Mouse (Mus musculus) hindbrain, embryonic 14.5 days (tissue): ENCODE measurements around the gene Rbms3. TPM values are rescaled to one million over a fixed set of nuclear protein-coding genes. Genes with fewer than 3 reads are reported as not detected.

Experiments
- ATAC-seq: fragments of 200-750 bp; cut with Nextera tagmentation; 2 replicates; pipeline ENCODE4 v1.8.0; 2017; ENCODE audit warnings: moderate number of reproducible peaks, mild to moderate bottlenecking, moderate TSS enrichment, moderate library complexity; ENCODE audit not compliant: low FRiP score
- DNase-seq: peaks from one replicate; pipeline ENCODE4 v3.0.0-alpha.2; 2015; ENCODE audit warnings: low spot score
- H3K27ac ChIP-seq: fragments of 300-500 bp; sonication (generic); 2 replicates; pipeline ENCODE4 v1.5.1; 2014; ENCODE audit warnings: mild to moderate bottlenecking, moderate library complexity
- H3K27me3 ChIP-seq: fragments of 300-500 bp; sonication (generic); 2 replicates; pipeline ENCODE4 v1.6.1; 2014; ENCODE audit warnings: mild to moderate bottlenecking, low read length, mixed read lengths; ENCODE audit not compliant: control insufficient read depth, insufficient read depth
- H3K36me3 ChIP-seq: fragments of 300-500 bp; sonication (generic); replicated peaks from 2 replicates; pipeline ENCODE4 v1.6.1; 2014; ENCODE audit not compliant: control insufficient read depth, insufficient read depth
- H3K4me1 ChIP-seq: fragments of 300-500 bp; sonication (generic); replicated peaks from 2 replicates; pipeline ENCODE4 v1.6.1; 2014; ENCODE audit warnings: antibody characterized with exemption, low read length, mixed read lengths; ENCODE audit not compliant: control insufficient read depth, insufficient read depth
- H3K4me2 ChIP-seq: fragments of 300-500 bp; sonication (generic); replicated peaks from 2 replicates; pipeline ENCODE4 v1.6.1; 2014; ENCODE audit warnings: mild to moderate bottlenecking, moderate library complexity
- H3K4me3 ChIP-seq: fragments of 300-500 bp; sonication (generic); replicated peaks from 2 replicates; pipeline ENCODE4 v1.5.1; 2014; ENCODE audit warnings: mild to moderate bottlenecking, low read length
- H3K9ac ChIP-seq: fragments of 300-500 bp; sonication (generic); 2 replicates; pipeline ENCODE4 v1.6.1; 2014
- H3K9me3 ChIP-seq: fragments of 300-500 bp; sonication (generic); 2 replicates; pipeline ENCODE4 v1.6.1; 2016; ENCODE audit warnings: low read length; ENCODE audit not compliant: control insufficient read depth
- WGBS: fragments of 180-500 bp; shearing (Covaris S2); extraction: QIAGEN DNeasy Blood & Tissue Kit; methylation state at CpG from one replicate; pipeline ENCODE4 v1.1.7; 2014; 5-methylcytosine and 5-hydroxymethylcytosine counted together
- polyA plus RNA-seq: library from polyadenylated mRNA; unstranded; fragments of >200 nt; fragmentation: Nextera tagmentation; extraction: Ambion mirVana; gene quantifications from 2 replicates; pipeline ENCODE4 v1.2.1, GENCODE M21; 2014

Gene Rbms3
- polyA plus RNA-seq, 1 experiment from 2014 or later, result 83.7 TPM

GRCm38 (mm10) chr9:116821601-116822000 is 808.1 kb downstream of the Rbms3 start:
- no peaks in the 10 kb centered on the region for H3K9me3 ChIP-seq
- DNase-seq (no peak), ATAC-seq (no peak)
- no peak overlapping the region for H3K27ac ChIP-seq
- no peak overlapping the region for H3K4me3 ChIP-seq
- 94% methylated on average over 7 of the region's 7 CpGs for WGBS
- no peaks in the 10 kb centered on the region for H3K27me3 ChIP-seq
- no peak overlapping the region for H3K4me2 ChIP-seq
- H3K36me3 ChIP-seq, result no peaks in the 10 kb centered on the region
- no peaks in the 10 kb centered on the region for H3K4me1 ChIP-seq
- H3K9ac ChIP-seq, result no peak overlapping the region

- 73% methylated on average over 1 of the region's 1 CpGs for WGBS
These were observed 812.5 kb downstream of the Rbms3 start for GRCm38 (mm10) chr9:116817196-116817595.

GRCm38 (mm10) chr9:116814495-116815094 is 815.1 kb downstream of the Rbms3 start:
- Histone ChIP-seq H3K4me3 (no peak overlapping the region), H3K27me3 (no peaks in the 10 kb centered on the region), H3K4me2 (no peak overlapping the region), H3K4me1 (peaks cover 13% of the 10 kb centered on the region), H3K9me3 (no peaks in the 10 kb centered on the region), H3K9ac (no peak overlapping the region), H3K27ac (peak overlapping the region; percentile 26; the same call in 1 of the 2 replicates), H3K36me3 (no peaks in the 10 kb centered on the region)
- WGBS, result 71% methylated on average over 10 of the region's 10 CpGs
- ATAC-seq (no peak), DNase-seq (no peak)

More at GRCm38 (mm10) chr9:116817196-116817595, 812.5 kb downstream of the Rbms3 start:
- H3K27me3 ChIP-seq, result no peaks in the 10 kb centered on the region
- H3K36me3 ChIP-seq, result no peaks in the 10 kb centered on the region
- no peaks in the 10 kb centered on the region for H3K9me3 ChIP-seq
- peaks cover 13% of the 10 kb centered on the region for H3K4me1 ChIP-seq
- DNase-seq (no peak), ATAC-seq (no peak)
- H3K4me2 ChIP-seq, result no peak overlapping the region
- no peak overlapping the region for H3K9ac ChIP-seq
- H3K27ac ChIP-seq, result no peak overlapping the region
- H3K4me3 ChIP-seq, result no peak overlapping the region

GRCm38 (mm10) chr9:116813396-116813795 is 816.3 kb downstream of the Rbms3 start:
- no peak for ATAC-seq
- peak overlapping the region; percentile 56 for H3K27ac ChIP-seq
- 70% methylated on average over 2 of the region's 2 CpGs for WGBS

GRCm38 (mm10) chr9:116809260-116809659 is 820.5 kb downstream of the Rbms3 start:
- H3K27me3 ChIP-seq, result no peaks in the 10 kb centered on the region
- H3K4me3 ChIP-seq, result no peak overlapping the region
- no peak overlapping the region for H3K4me2 ChIP-seq
- 70% methylated on average over 5 of the region's 5 CpGs for WGBS
- no peak overlapping the region for H3K9ac ChIP-seq
- H3K9me3 ChIP-seq, result no peaks in the 10 kb centered on the region
- H3K36me3 ChIP-seq, result no peaks in the 10 kb centered on the region
- H3K27ac ChIP-seq, result no peak overlapping the region
- no peak for DNase-seq
- ATAC-seq, result 0 out of 2 replicates have a peak, but pooled peaks have one; percentile 55
- peaks cover 27% of the 10 kb centered on the region for H3K4me1 ChIP-seq

More at GRCm38 (mm10) chr9:116813396-116813795, 816.3 kb downstream of the Rbms3 start:
- no peaks in the 10 kb centered on the region for H3K27me3 ChIP-seq
- no peak overlapping the region for H3K4me3 ChIP-seq
- H3K4me1 ChIP-seq, result peaks cover 14% of the 10 kb centered on the region
- no peaks in the 10 kb centered on the region for H3K36me3 ChIP-seq
- no peak overlapping the region for H3K4me2 ChIP-seq
- DNase-seq, result no peak
- H3K9me3 ChIP-seq, result no peaks in the 10 kb centered on the region
- no peak overlapping the region for H3K9ac ChIP-seq

- Histone ChIP-seq H3K4me3 (no peak overlapping the region), H3K4me1 (peaks cover 19% of the 10 kb centered on the region), H3K27ac (no peak overlapping the region), H3K9me3 (no peaks in the 10 kb centered on the region), H3K27me3 (no peaks in the 10 kb centered on the region), H3K9ac (no peak overlapping the region), H3K36me3 (no peaks in the 10 kb centered on the region), H3K4me2 (no peak overlapping the region)
- WGBS, result 82% methylated on average over 4 of the region's 4 CpGs
- DNase-seq, result no peak
- ATAC-seq, result no peak
These were observed 821.3 kb downstream of the Rbms3 start for GRCm38 (mm10) chr9:116808401-116808800.

- Histone ChIP-seq H3K4me3 (no peak overlapping the region), H3K36me3 (no peaks in the 10 kb centered on the region), H3K9me3 (no peaks in the 10 kb centered on the region), H3K4me2 (no peak overlapping the region), H3K27ac (peak overlapping the region; percentile 62), H3K27me3 (no peaks in the 10 kb centered on the region), H3K4me1 (peaks cover 21% of the 10 kb centered on the region), H3K9ac (peak overlapping the region; percentile 9; the same call in 1 of the 2 replicates)
- no peak for DNase-seq
- peak; percentile 40; the same call in 1 of the 2 replicates for ATAC-seq
- 9% methylated on average over 16 of the region's 16 CpGs for WGBS
These were observed 822.3 kb downstream of the Rbms3 start for GRCm38 (mm10) chr9:116807166-116808081.

GRCm38 (mm10) chr9:116803292-116803731 is 826.4 kb downstream of the Rbms3 start:
- Histone ChIP-seq H3K4me2 (no peak overlapping the region), H3K4me1 (peaks cover 19% of the 10 kb centered on the region), H3K27ac (no peak overlapping the region; the same call in 1 of the 2 replicates), H3K9ac (no peak overlapping the region), H3K36me3 (no peaks in the 10 kb centered on the region), H3K9me3 (no peaks in the 10 kb centered on the region), H3K4me3 (no peak overlapping the region), H3K27me3 (no peaks in the 10 kb centered on the region)
- WGBS, result 66% methylated on average over 3 of the region's 3 CpGs
- no peak for ATAC-seq
- no peak for DNase-seq

GRCm38 (mm10) chr9:116802602-116803001 is 827.1 kb downstream of the Rbms3 start:
- Histone ChIP-seq H3K4me1 (peaks cover 12% of the 10 kb centered on the region), H3K9me3 (no peaks in the 10 kb centered on the region), H3K27ac (no peak overlapping the region), H3K27me3 (no peaks in the 10 kb centered on the region), H3K4me3 (no peak overlapping the region), H3K4me2 (no peak overlapping the region), H3K36me3 (no peaks in the 10 kb centered on the region), H3K9ac (no peak overlapping the region)
- 78% methylated on average over 7 of the region's 7 CpGs for WGBS
- DNase-seq, result no peak
- no peak for ATAC-seq
